Mouse (Mus musculus): Measurements from ENCODE around the gene Pate1.

- TF ChIP-seq POLR2A (IDR thresholded peaks at IDR 0.05; ENCODE audit: borderline replicate concordance, extremely low read depth, low read depth, low read length) (no peak), CTCF (IDR thresholded peaks at IDR 0.05; ENCODE audit: insufficient read depth, low read length) (no peak)
Observed at GRCm38 (mm10) chr9:35673557-35673956, 13.6 kb downstream of the Pate1 start.

All from lung, adult 2 months (tissue).